Mouse (Mus musculus) CD8-positive naive resting alpha-beta T cell, adult 2 months (primary cell): Measurements from ENCODE around the gene Slc1a7.

Experiments
- DNase-seq, 2 experiments: peaks; one replicate each; pipeline ENCODE4 v3.0.0; 2022; ENCODE audit warnings: low read depth in 2 of 2, low spot score in 2 of 2

The Slc1a7 gene

GRCm38 (mm10) chr4:107966416-107967109 lies 1.6 kb upstream of the Slc1a7 start:
- no peak for DNase-seq

- DNase-seq, result no peak
These were observed 1.6 kb downstream of the Slc1a7 start for GRCm38 (mm10) chr4:107969781-107970180.

- no peak for DNase-seq
These were observed 3.0 kb downstream of the Slc1a7 start for GRCm38 (mm10) chr4:107971162-107971561.

GRCm38 (mm10) chr4:107974527-107974926 lies 6.4 kb downstream of the Slc1a7 start:
- DNase-seq, result no peak

GRCm38 (mm10) chr4:107975004-107975403 lies 6.9 kb downstream of the Slc1a7 start:
- DNase-seq, result no peak

GRCm38 (mm10) chr4:107977593-107977992 lies 9.5 kb downstream of the Slc1a7 start:
- no peak for DNase-seq

GRCm38 (mm10) chr4:107979530-107979929 lies 11.4 kb downstream of the Slc1a7 start:
- no peak for DNase-seq

- DNase-seq, result no peak
These were observed 12.0 kb downstream of the Slc1a7 start for GRCm38 (mm10) chr4:107980002-107980600.

- DNase-seq, result no peak
These were observed 15.6 kb downstream of the Slc1a7 start for GRCm38 (mm10) chr4:107983717-107984116.

GRCm38 (mm10) chr4:107984282-107984981 lies 16.3 kb downstream of the Slc1a7 start:
- DNase-seq, result no peak

- no peak for DNase-seq
These were observed 17.7 kb downstream of the Slc1a7 start for GRCm38 (mm10) chr4:107985812-107986211.

GRCm38 (mm10) chr4:107986386-107987168 lies 18.4 kb downstream of the Slc1a7 start:
- no peak for DNase-seq

GRCm38 (mm10) chr4:107988931-107989330 lies 20.8 kb downstream of the Slc1a7 start:
- peak; percentile 19 to 43 for DNase-seq

GRCm38 (mm10) chr4:107990818-107991217 lies 22.7 kb downstream of the Slc1a7 start:
- no peak for DNase-seq

- DNase-seq, result no peak
These were observed 23.7 kb downstream of the Slc1a7 start for GRCm38 (mm10) chr4:107991879-107992278.

GRCm38 (mm10) chr4:107995011-107995410 lies 26.9 kb downstream of the Slc1a7 start:
- DNase-seq, result no peak

- no peak for DNase-seq
These were observed 27.6 kb downstream of the Slc1a7 start for GRCm38 (mm10) chr4:107995727-107996126.

GRCm38 (mm10) chr4:107996418-107996986 lies 28.4 kb downstream of the Slc1a7 start:
- no peak for DNase-seq

- DNase-seq, result no peak
These were observed 30.7 kb downstream of the Slc1a7 start for GRCm38 (mm10) chr4:107998641-107999332.

GRCm38 (mm10) chr4:107999380-107999779 lies 31.2 kb downstream of the Slc1a7 start:
- no peak for DNase-seq
